Mouse (Mus musculus) hindbrain, embryonic 11.5 days (tissue): ENCODE measurements around the gene Mup16. TPM values are rescaled to one million over a fixed set of nuclear protein-coding genes. Genes with fewer than 3 reads are reported as not detected.
"Not testable (repeated sequence)": the region's sequence is repeated elsewhere in the genome, so short reads cannot be mapped to it uniquely, and the experiment has no call there.

Experiments
- ATAC-seq: fragments of 200-750 bp; cut with Nextera tagmentation; 2 replicates; pipeline ENCODE4 v1.8.0; 2017; ENCODE audit warnings: mild to moderate bottlenecking, moderate TSS enrichment, moderate library complexity; ENCODE audit not compliant: low FRiP score
- DNase-seq: peaks from one replicate; pipeline ENCODE4 v3.0.0-alpha.2; 2015; ENCODE audit warnings: low spot score
- H3K27ac ChIP-seq: fragments of 300-500 bp; sonication (generic); 2 replicates; pipeline ENCODE4 v1.5.1; 2014; ENCODE audit warnings: mild to moderate bottlenecking, low read depth, low read length
- H3K27me3 ChIP-seq: fragments of 300-500 bp; sonication (generic); 2 replicates; pipeline ENCODE4 v1.6.1; 2014; ENCODE audit warnings: mild to moderate bottlenecking, low read length, moderate library complexity, mixed read lengths; ENCODE audit not compliant: control insufficient read depth, insufficient read depth
- H3K36me3 ChIP-seq: fragments of 300-500 bp; sonication (generic); 2 replicates; pipeline ENCODE4 v1.6.1; 2014; ENCODE audit warnings: mild to moderate bottlenecking, low read length, moderate library complexity, mixed read lengths; ENCODE audit not compliant: control insufficient read depth, insufficient read depth
- H3K4me1 ChIP-seq: fragments of 300-500 bp; sonication (generic); replicated peaks from 2 replicates; pipeline ENCODE4 v1.6.1; 2014; ENCODE audit warnings: low read length, mixed read lengths; ENCODE audit not compliant: control insufficient read depth, insufficient read depth
- H3K4me2 ChIP-seq: fragments of 300-500 bp; sonication (generic); replicated peaks from 2 replicates; pipeline ENCODE4 v1.6.1; 2014; ENCODE audit warnings: mild to moderate bottlenecking, low read depth, low read length
- H3K4me3 ChIP-seq: fragments of 300-500 bp; sonication (generic); 2 replicates; pipeline ENCODE4 v1.5.1; 2014; ENCODE audit warnings: low read depth, low read length
- H3K9ac ChIP-seq: fragments of 300-500 bp; sonication (generic); 2 replicates; pipeline ENCODE4 v1.6.1; 2014; ENCODE audit warnings: low read depth, low read length
- H3K9me3 ChIP-seq: fragments of 300-500 bp; sonication (generic); 2 replicates; pipeline ENCODE4 v1.6.1; 2016; ENCODE audit warnings: low read length; ENCODE audit not compliant: control insufficient read depth
- WGBS: fragments of 180-500 bp; shearing (Covaris S2); extraction: QIAGEN DNeasy Blood & Tissue Kit; methylation state at CpG from one replicate; pipeline ENCODE4 v1.1.7; 2014; 5-methylcytosine and 5-hydroxymethylcytosine counted together
- polyA plus RNA-seq: library from polyadenylated mRNA; unstranded; fragments of >200 nt; fragmentation: Nextera tagmentation; extraction: Ambion mirVana; gene quantifications from 2 replicates; pipeline ENCODE4 v1.2.1, GENCODE M21; 2014

Mup16 gene
- polyA plus RNA-seq = not detected in 2 replicates

DNA sequence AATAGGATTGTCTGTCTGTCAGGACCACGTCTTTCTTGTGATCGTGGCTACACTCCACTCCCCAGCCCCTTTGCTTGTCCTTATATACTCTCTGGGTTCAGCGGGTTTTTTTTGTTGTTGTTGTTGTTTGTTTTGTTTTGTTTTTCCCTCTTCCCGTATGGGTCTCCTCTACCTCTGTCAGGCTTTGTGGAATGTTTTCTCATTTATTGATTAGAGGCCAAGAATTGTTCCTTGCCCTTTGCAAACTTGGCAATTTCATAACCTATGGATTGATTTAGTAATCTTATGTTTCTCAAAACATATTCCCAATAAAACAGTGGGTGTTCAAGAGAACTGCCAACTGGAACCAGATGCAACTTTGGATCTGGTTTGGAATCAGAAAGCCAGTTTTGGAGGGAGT lies at the start of gene Mup16:
Gene Mup16 (minus strand): TSS at position 101 of the 400 bp plus-strand sequence.
- not testable (repeated sequence) for H3K36me3 ChIP-seq, DNase-seq, H3K4me2 ChIP-seq, H3K27ac ChIP-seq, H3K9me3 ChIP-seq, H3K4me1 ChIP-seq, H3K4me3 ChIP-seq, H3K27me3 ChIP-seq, ATAC-seq, H3K9ac ChIP-seq
- 87% methylated on average over 2 of the region's 4 CpGs for WGBS

GRCm38 (mm10) chr4:61555887-61556286 lies 36.6 kb upstream of the Mup16 start:
- not testable (repeated sequence) for H3K9me3 ChIP-seq, H3K4me3 ChIP-seq, ATAC-seq, H3K27ac ChIP-seq, H3K27me3 ChIP-seq, H3K4me2 ChIP-seq, H3K36me3 ChIP-seq, H3K4me1 ChIP-seq, DNase-seq, H3K9ac ChIP-seq
- 42% methylated on average over 2 of the region's 2 CpGs for WGBS

Other genes with a start within 250 kb of the Mup16 start
- 0.24 TPM in 1 of 2 replicates, not detected in the other for gene Mup14, start 215.5 kb downstream of the Mup16 start, polyA plus RNA-seq
- gene Mup15, start 79.8 kb downstream of the Mup16 start, polyA plus RNA-seq = not detected in 2 replicates
- gene Mup17, start 76.3 kb upstream of the Mup16 start, polyA plus RNA-seq = not detected in 2 replicates
- not detected in 2 replicates for gene Mup18, start 154.6 kb upstream of the Mup16 start, polyA plus RNA-seq